Mouse (Mus musculus): ENCODE data around the gene 1700006A11Rik.
"Not testable (repeated sequence)": the region's sequence is repeated elsewhere in the genome, so short reads cannot be mapped to it uniquely, and the experiment has no call there.

1700006A11Rik gene

GRCm38 (mm10) chr3:124425940-124426339 lies at the start of gene 1700006A11Rik:
1700006A11Rik (minus strand) TSS chr3:124426040.
- DNase-seq (ENCODE audit: low spot score in 2 of 2): no peak

DNA sequence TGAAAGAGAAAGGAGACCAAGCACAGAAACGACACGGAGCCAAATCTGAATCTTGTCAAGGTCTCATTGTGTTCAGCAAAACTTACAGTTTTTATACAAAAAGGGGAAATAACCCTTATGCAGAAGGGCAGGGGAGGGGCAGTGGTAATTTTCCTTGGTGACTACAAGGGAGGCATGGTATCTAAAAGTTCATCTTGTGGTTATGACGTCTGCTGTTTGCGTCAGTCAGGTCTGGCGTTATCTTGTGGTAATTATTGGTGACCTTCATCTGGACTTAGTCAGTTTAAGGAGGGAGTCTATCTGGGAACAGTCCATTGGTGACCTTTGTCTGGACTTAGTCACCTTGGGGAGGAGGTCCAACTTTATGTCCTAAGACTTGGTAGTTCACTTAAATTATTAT lies 48.5 kb upstream of the 1700006A11Rik start:
- not testable (repeated sequence) for DNase-seq (ENCODE audit: low spot score in 2 of 2)

- DNase-seq (ENCODE audit: low spot score in 2 of 2): no peak
Observed at GRCm38 (mm10) chr3:124466102-124466730, 40.4 kb upstream of the 1700006A11Rik start.

- DNase-seq (ENCODE audit: low spot score in 2 of 2): no peak
Observed at GRCm38 (mm10) chr3:124392201-124392600, 33.6 kb downstream of the 1700006A11Rik start.

DNA sequence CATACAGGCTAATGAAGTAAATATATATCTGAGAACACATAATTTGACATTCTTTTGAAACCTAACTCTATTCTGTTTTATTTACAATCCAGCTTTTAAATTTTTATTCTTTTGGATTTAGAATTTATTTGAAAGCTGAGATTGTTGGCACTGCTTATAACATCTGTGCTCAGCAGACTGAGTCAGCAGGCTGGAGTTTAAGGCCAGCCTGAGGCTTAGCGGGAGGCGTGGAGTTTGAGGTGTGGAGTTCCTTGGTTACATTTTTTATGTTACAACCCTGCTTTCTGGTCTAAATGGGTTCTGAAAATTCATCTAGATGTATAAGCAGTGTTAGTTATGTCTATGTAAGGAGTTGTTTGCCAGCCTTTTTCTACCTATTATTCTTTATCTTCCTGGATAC lies 35.7 kb downstream of the 1700006A11Rik start:
- DNase-seq (ENCODE audit: low spot score in 2 of 2): no peak

DNA sequence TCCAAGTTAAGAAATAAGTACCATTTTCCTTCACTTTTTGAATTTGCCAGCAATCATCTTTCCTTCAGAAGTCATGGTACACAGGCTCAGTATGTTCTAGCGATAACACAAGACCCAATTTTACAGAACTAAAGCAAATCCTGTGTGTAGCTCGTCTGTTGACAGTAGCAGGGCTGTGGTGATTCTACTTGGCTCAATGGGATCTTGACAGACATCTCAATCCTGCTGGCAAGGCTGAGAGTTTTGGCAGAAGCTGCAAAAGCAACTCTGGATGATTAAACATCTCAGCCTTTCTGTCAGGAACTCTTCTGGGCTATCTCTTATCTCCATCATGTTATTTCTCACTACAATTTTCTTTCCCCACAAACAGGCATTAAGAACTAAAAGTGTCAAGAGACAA lies 36.2 kb downstream of the 1700006A11Rik start:
- DNase-seq (ENCODE audit: low spot score in 2 of 2): no peak

- not testable (repeated sequence) for DNase-seq (ENCODE audit: low spot score in 2 of 2)
Observed at GRCm38 (mm10) chr3:124385377-124385776, 40.5 kb downstream of the 1700006A11Rik start.

DNA sequence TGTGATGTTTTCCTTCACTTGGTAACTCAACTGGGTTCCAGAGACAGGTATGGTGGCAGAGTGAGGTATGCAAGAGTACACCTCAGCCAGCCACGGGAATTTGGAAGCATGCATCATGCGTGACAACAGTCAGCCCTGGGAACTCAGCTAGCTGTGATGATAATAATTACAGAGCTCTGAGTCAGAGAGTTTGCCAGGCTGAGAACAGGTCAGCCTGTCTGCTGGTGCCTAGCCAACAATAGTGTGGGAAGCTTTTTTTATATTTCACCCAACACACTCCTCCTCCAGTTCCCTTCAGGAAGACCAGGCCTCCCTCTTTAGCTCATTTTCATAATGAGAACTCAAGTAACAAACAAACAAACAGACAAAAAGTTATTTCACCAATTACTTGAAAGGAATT lies 53.8 kb downstream of the 1700006A11Rik start:
- DNase-seq (ENCODE audit: low spot score in 2 of 2): no peak

DNA sequence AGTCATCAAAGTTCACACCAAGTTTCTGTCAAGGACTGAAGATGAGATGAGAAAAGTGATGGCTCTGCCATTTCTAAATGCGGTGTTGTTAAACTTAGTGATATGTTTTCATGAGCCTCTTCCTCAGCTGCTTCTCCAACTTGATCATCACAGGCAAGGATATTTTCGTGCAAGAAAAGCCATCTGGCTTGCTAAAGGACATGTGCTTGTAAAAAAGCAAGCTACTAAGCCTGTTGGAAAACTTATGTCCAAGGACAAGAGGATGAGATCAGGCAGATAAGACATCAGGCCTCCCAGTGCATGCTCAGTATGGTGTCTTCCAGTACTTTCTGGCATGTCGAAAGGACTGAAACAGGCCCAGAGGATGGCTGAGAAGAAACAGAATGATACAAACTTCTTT lies 68.3 kb downstream of the 1700006A11Rik start:
- DNase-seq (ENCODE audit: low spot score in 2 of 2): no peak

Measured in spleen, postnatal 36 days (tissue).